Mouse (Mus musculus): ENCODE results near the gene Sult1d1.
"Not testable (repeated sequence)": the region's sequence is repeated elsewhere in the genome, so short reads cannot be mapped to it uniquely, and the experiment has no call there.

Gene Sult1d1
- long read RNA-seq, experiment 1, result 0 reads
- long read RNA-seq, experiment 2, result 0 reads

DNA sequence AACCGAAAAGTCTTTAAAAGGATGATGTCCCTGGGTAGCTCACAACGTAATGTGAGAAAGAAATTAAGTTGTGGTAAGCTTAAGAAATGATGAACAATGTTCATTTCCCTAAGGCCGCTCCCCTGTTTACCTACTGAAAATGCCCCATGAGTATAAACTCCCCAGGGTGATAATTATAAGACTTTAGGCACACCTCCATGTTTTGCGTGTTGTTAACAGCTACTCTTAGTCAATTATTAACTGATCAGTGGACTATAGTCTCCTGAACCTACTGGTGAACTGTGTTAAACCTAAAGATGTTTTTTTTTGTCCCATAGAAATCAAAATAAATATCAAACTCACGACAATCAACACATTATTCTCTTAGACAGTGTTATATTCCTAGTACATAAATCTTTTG lies at the start of gene Sult1d1:
Gene Sult1d1, minus strand, starts transcription at position 183 of the 400 bp plus-strand sequence.
- intact Hi-C loops (cut with DNase I), result no loop called here

GRCm38 (mm10) chr5:87615128-87615390 lies 46.2 kb upstream of the Sult1d1 start:
- intact Hi-C loops (cut with DNase I), result no loop called here

GRCm38 (mm10) chr5:87614364-87615127 lies 45.7 kb upstream of the Sult1d1 start:
- intact Hi-C loops (cut with DNase I), result no loop called here

DNA sequence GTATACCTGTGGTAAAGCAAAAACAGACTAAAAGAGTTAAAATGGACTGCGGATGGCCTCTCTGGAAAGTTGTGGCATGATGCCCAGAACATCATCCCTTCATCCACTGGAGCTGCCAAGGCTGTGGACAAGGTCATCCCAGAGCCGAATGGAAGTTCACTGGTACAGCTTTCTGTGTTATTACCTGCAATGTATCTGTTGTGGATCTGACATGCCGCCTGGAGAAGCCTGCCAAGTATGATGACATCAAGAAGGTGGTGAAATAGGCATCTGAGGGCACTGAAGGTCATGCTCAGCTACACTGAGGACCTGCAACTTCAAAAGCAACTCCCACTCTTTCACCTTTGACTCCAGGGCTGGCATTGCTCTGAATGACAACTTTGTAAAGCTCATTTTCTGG lies 32.2 kb upstream of the Sult1d1 start:
- intact Hi-C loops (cut with DNase I), result no loop called here

DNA sequence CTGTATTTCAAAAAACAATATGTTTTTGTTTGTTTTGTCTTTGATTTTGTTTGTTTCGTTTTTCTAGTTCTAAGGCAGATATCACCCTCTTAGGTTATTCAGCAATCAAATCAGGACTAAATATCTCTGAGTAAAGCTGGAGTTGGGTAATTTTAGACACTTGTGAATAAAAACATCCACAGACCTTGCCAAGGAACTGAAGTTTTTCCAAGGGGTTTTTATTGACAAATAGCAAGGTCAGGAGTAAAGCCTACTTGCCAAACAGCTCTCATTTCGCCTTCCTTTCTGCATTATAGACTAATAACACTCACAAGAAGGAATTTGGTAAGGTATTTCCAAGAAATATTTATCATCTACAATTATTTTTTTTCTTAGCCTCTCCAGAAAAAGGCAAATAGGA lies 29.1 kb upstream of the Sult1d1 start:
- intact Hi-C loops (cut with DNase I), result no loop called here

- intact Hi-C loops (cut with DNase I), result no loop called here
These were observed 22.7 kb upstream of the Sult1d1 start, which contains the start of gene Sult1e1 for GRCm38 (mm10) chr5:87591494-87591893. TSS of gene Sult1e1 (minus strand) at chr5:87591594.

GRCm38 (mm10) chr5:87589916-87590315 lies 21.1 kb upstream of the Sult1d1 start:
- intact Hi-C loops (cut with DNase I), result no loop called here

GRCm38 (mm10) chr5:87580389-87580788 lies 11.6 kb upstream of the Sult1d1 start:
- intact Hi-C loops (cut with DNase I), result no loop called here

DNA sequence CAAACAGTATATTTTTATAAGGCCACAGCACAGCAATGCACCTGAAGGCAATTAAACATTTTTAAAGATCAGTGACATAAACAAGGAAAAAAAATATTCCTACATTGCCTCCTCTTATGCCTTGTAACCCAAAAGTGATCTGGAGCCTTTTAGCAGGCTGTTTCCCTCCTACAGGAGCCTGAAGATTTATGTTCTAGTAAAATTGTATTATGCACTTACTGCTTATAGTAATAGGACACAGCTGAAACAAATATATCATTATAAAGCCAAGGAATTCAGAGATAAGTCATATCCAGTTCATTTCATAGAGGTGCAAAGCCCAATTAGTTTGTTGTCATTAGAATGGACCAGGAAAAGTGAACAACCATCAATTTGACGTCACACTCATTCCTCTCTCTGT lies 5.3 kb upstream of the Sult1d1 start:
- intact Hi-C loops (cut with DNase I), result no loop called here

- intact Hi-C loops (cut with DNase I), result no loop called here
These were observed 4.7 kb upstream of the Sult1d1 start for GRCm38 (mm10) chr5:87573490-87573889.

GRCm38 (mm10) chr5:87572781-87573180 lies 4.0 kb upstream of the Sult1d1 start:
- intact Hi-C loops (cut with DNase I), result no loop called here

DNA sequence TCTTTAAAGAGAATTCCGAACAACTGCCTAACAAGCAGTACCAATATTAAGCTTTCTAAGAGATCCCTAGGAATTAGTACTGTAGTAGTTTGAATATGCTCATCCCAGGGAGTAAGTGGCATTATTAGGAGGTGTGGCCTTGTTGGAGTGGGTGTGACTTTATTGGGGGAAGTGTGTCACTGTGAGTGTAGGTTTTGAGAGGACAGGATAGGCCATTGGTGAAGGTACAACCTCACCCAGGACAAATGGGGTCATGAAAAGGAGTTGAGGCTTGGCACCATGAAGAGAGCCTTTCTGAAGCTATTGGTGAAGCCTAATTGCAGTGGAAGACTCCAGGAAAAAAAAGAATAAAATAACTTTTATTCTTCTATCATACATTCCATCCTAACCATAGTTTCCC lies 1.5 kb downstream of the Sult1d1 start:
- intact Hi-C loops (cut with DNase I), result no loop called here

DNA sequence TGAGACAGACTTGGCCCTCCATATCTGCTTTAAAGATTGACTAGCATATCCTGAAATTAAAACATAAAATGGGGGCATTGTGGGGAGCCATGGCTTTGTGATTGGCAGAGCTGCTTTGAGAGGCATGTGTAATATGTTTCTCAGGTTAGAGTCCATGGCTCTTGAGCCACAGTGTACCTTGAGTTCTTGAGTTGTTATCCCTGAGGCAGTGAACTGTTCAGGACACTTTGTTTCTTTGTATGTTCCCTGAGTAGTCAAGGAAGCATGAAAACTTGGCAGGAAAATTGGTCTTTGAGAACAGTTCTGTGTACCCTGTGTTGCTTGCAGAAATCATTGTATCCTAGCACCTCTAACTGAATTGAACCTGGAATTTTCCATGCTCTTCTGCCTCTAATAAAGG lies 5.9 kb downstream of the Sult1d1 start:
- intact Hi-C loops (cut with DNase I), result loop anchor here (5.0 kb wide), 1 partner anchor 79 kb away; no protein-coding TSS in a partner anchor

DNA sequence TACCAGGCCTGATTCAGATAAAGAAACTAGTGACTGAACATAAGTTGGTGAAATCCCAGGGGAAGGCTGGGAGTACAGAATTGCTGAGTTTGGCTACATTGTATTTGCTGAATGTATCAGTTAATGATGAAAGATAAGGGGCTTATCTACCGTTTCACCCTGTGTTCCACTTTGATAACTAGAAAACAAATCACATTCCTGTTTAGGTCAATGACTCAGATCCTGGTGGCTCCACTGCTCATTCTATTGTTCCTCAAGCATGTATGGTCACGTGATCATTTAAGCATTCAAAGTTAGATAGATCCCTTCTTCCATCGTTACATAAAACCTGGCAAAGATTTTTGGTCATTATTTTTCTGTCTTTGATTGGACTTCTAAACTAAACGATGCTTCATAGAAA lies 6.3 kb downstream of the Sult1d1 start:
- intact Hi-C loops (cut with DNase I), result loop anchor here (5.0 kb wide), 1 partner anchor 80 kb away; no protein-coding TSS in a partner anchor

DNA sequence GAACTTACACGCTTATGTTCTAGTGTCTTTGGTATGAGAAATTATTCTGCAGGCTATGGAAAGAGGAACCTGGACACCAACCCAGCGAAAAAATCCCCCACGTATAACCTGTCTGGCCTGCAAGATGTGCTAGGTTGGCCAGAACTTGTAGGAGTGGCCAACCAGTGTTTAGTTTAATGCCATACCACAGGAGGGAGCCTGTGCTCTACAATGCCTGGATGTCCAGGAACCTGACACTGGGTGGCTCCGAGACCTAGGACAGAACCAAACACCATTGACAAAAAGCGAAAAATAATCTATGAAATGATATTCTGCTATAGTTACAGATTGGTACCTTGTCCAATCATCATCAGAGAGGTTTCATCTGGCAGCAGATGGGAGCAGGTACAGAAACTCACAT lies 8.7 kb downstream of the Sult1d1 start:
- intact Hi-C loops (cut with DNase I), result loop anchor here (5.0 kb wide), 1 partner anchor 82 kb away; no protein-coding TSS in a partner anchor

GRCm38 (mm10) chr5:87550935-87551334 lies 17.9 kb downstream of the Sult1d1 start:
- intact Hi-C loops (cut with DNase I), result no loop called here

DNA sequence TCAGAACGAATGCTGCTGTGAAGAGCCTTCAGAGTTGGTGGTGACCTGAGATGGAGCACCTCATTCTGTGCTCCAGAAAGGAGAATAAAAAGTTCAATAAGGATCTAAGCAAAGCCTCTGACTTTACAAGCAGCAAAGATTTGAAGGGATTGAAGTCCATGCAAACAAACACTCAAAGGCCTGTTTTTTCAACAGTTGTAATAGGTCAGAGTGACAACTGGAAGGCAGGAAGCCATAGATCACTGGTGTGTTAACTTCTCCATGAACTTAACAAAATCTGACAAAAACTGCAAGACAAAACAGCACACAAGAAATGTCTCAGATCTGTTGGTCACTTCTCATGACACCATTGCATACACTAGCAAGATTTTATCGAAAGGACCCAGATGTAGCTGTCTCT lies 30.7 kb downstream of the Sult1d1 start, which contains the start of gene Sult1b1:
Gene Sult1b1, minus strand, starts transcription at position 85 of the 400 bp plus-strand sequence.
- intact Hi-C loops (cut with DNase I), result no loop called here

GRCm38 (mm10) chr5:87535994-87536644 lies 32.7 kb downstream of the Sult1d1 start:
- intact Hi-C loops (cut with DNase I), result no loop called here

DNA sequence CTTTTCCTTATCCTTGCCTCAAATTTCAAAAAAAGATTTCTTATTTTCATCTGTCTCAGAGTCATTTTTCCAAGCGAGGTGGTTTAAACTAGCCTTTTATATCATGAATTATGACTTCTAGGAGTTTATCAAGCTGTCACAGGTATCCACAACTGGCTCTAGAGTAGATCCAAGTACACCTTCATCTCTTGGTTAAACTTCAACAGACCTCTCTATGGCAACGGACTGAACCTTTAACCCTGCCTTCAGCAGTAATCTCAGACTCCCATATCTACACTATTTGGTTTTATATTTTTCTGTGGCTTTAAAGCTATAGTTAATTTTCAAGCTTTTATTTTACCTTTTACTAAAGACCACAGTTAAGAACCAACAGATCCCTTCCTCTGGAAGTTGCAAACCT lies 36.5 kb downstream of the Sult1d1 start:
- intact Hi-C loops (cut with DNase I), result no loop called here

DNA sequence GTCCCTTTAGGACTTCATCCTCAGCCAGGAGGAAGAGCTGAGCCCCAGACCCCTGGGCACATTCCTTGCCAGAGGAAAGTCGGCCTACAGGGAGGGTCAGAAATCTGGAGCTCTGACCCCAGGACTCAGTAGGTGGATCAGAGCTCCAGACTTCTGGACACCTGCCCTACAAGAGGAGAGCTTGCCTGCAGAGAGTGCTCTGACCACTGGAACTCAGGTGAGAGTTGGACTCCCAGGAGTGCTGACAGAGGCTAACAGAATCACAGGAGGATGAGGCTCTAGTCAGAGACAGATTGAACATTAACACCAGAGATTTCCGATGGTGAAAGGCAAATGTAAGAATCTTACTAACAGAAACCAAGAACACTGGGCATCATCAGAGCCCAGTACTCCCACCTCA lies 45.3 kb downstream of the Sult1d1 start:
- intact Hi-C loops (cut with DNase I), result not testable (repeated sequence)

DNA sequence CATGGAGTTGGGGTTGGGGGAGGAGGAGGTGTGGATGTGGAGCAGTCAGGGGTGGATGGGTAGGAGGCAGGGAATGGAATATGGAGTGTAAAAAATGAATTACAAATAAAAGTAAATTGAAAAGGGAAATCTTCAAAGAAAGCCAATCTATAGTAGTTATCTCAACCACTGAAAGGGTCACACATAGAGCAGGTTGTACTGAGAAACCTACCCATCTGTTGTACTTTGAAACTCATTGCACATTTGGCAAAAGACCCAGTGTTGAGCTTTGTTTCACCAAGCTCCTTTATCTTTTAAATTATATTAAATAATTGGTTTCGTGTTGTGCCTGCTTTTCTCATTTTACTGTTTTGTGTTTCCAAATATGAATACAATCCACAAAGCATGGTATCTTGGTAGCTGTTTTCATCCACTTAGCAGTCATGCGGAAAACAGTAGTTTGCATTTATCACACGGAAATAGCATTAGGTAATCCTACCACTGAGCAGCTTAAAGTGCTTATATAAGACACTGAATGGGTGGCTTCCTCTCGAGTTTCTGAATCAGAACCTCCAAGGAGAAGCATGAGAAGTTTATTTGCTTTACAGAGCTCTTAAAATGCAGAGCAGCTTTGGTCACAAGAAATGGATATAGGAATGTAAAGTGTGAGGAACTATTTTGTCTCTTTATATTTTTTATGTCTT lies 62.9 kb downstream of the Sult1d1 start:
- intact Hi-C loops (cut with DNase I), result no loop called here
